Comparison of ENCODE assay signal across 29 mouse cellular contexts in genomic region chr9:65205049-65205815, GRCm38 (mm10). TPM values are rescaled to one million over a fixed set of nuclear protein-coding genes. Genes with fewer than 3 reads are reported as not detected.
A peak's percentile ranks its signal among the peaks of the same experiment; 100 is the strongest.
DNase-seq lines count a peak whose midpoint lies in the region; ATAC-seq and TF ChIP-seq lines count a peak whose summit lies in the region.
"Had no signal": no experiment of that assay in that cellular context is flagged by ENCODE, and none has a peak within 500 bp of the region (broad histone marks: within the 10 kb centered on the region; RNA-seq: fewer than 3 reads in every experiment).

No protein-coding gene starts in this region.

- peak overlapping the region; percentile 13; the same call in 1 of the 2 replicates for H3K4me3 ChIP-seq in gastrocnemius, adult 2 months
- H3K4me3 ChIP-seq in brown adipose tissue, adult 24 weeks (ENCODE audit: insufficient read depth, low read depth, low read length), result no peak overlapping the region
- H3K4me3 ChIP-seq: embryonic facial prominence, embryonic 13.5 days; erythroblast, embryonic 14.5 days; forebrain, embryonic 12.5 days; heart, embryonic 12.5 days; limb, embryonic 10.5 days; megakaryocyte, embryonic 14.5 days; midbrain, embryonic 15.5 days; stomach, embryonic 15.5 days had no signal

- TF ChIP-seq CTCF in gastrocnemius, adult 2 months (IDR thresholded peaks at IDR 0.05), result no peak

- intact Hi-C loops in gastrocnemius, adult 2 months (cut with DNase I), result no loop called here
- intact Hi-C loops in gastrocnemius, postnatal 36 days (cut with DNase I), result no loop called here

- H3K4me1 ChIP-seq in brown adipose tissue, adult 24 weeks (ENCODE audit: control insufficient read depth, insufficient read depth, insufficient read length, low read length), result peaks cover 6% of the 10 kb centered on the region
- H3K4me1 ChIP-seq: embryonic facial prominence, embryonic 13.5 days; midbrain, embryonic 15.5 days had no signal

- DNase-seq in gastrocnemius, adult 2 months, result peak; percentile 65
- no peak for DNase-seq in gastrocnemius, postnatal 36 days
- peak; percentile 50 for DNase-seq in kidney, adult 9 months
- DNase-seq in kidney, adult 18-20 months, result no peak
- peak; percentile 26 for DNase-seq in 3T3-L1 (ENCODE audit: low read depth, low spot score)
- DNase-seq in layer of hippocampus, postnatal 36 days, result no peak
- DNase-seq: adrenal gland, adult 8-10 months; cerebellum, adult 18-20 months; cerebellum, postnatal 14 days; heart, postnatal 10 days; lung, adult 2 months; right cerebral cortex, adult 18-20 months; right cerebral cortex, postnatal 4 days; thymus, adult 18-20 months; thymus, postnatal 36 days had no signal

- ATAC-seq in frontal cortex, adult (ENCODE audit: low TSS enrichment), result no peak
- ATAC-seq: hindbrain, postnatal 0 days; intestine, postnatal 0 days; midbrain, embryonic 15.5 days had no signal

- H3K27ac ChIP-seq in gastrocnemius, adult 2 months, result peak overlapping the region; percentile 86
- peak overlapping the region; percentile 65 for H3K27ac ChIP-seq in brown adipose tissue, adult 24 weeks (replicated peaks; ENCODE audit: low read depth, low read length)
- H3K27ac ChIP-seq: embryonic facial prominence, embryonic 13.5 days; forebrain, embryonic 12.5 days; hindbrain, postnatal 0 days; limb, embryonic 10.5 days; midbrain, embryonic 15.5 days; stomach, embryonic 15.5 days had no signal

RNA-seq across cellular contexts. Expression of gene Parp16, which starts 10.1 kb away (rescaled TPM):
- 1 to 10 TPM; 3.6 to 3.9 TPM for total RNA-seq in gastrocnemius, adult 2 months (2021)
- 1 to 10 TPM; 3.4 to 4.0 TPM for total RNA-seq in gastrocnemius, postnatal 36 days (2021)
- 11.9 and 16.2 TPM in 2 replicates for polyA plus RNA-seq in brown adipose tissue, adult 24 weeks (2012; ENCODE audit: insufficient read depth, insufficient read length, missing spikeins)
- total RNA-seq in layer of hippocampus, postnatal 36 days (2021), result 1 to 10 TPM; 4.6 to 4.9 TPM

RNA-seq across cellular contexts. Expression of gene Cilp, which starts 59.7 kb away (rescaled TPM):
- total RNA-seq in gastrocnemius, adult 2 months (2021), result 10 to 100 TPM; 13.0 to 35.4 TPM
- total RNA-seq in gastrocnemius, postnatal 36 days (2021), result 10 to 100 TPM; 13.6 to 24.2 TPM
- 1.2 and 3.1 TPM in 2 replicates for polyA plus RNA-seq in brown adipose tissue, adult 24 weeks (2012; ENCODE audit: insufficient read depth, insufficient read length, missing spikeins)
- total RNA-seq in layer of hippocampus, postnatal 36 days (2021), result not detected
- total RNA-seq: CH12.LX had no signal
- polyA plus RNA-seq: erythroblast, embryonic 14.5 days; G1E; heart, embryonic 12.5 days had no signal

Comparison
In these comparisons a context has a peak if more than half of its experiments do, and no peak if none do; other contexts are left out.
1. DNase-seq: peak in gastrocnemius, adult 2 months (single experiment), kidney, adult 9 months (single experiment) and 3T3-L1 (single experiment); none in gastrocnemius, postnatal 36 days (0 of 2), kidney, adult 18-20 months (single experiment) and layer of hippocampus, postnatal 36 days (0 of 2).
2. RNA of gene Cilp, which starts 59.7 kb away (total RNA-seq): 13.0 to 35.4 TPM in gastrocnemius, adult 2 months and 13.6 to 24.2 TPM in gastrocnemius, postnatal 36 days; not detected in layer of hippocampus, postnatal 36 days; every median in the first group is over 10 times any median in the second.